Mouse (Mus musculus) forebrain, embryonic 12.5 days (tissue): ENCODE data around the gene Rasip1. TPM values are rescaled to one million over a fixed set of nuclear protein-coding genes. Genes with fewer than 3 reads are reported as not detected.

Source experiments
- ATAC-seq: fragments of 200-750 bp; cut with Nextera tagmentation; 2 replicates; pipeline ENCODE4 v1.8.0; 2017; ENCODE audit warnings: moderate TSS enrichment; ENCODE audit not compliant: low FRiP score
- H3K27ac ChIP-seq: fragments of 300-500 bp; sonication (generic); 2 replicates; pipeline ENCODE4 v1.5.1; 2016; ENCODE audit warnings: mild to moderate bottlenecking
- H3K27me3 ChIP-seq: fragments of 300-500 bp; sonication (generic); 2 replicates; pipeline ENCODE4 v1.6.1; 2016; ENCODE audit warnings: mild to moderate bottlenecking
- H3K36me3 ChIP-seq: fragments of 300-500 bp; sonication (generic); replicated peaks from 2 replicates; pipeline ENCODE4 v1.6.1; 2016; ENCODE audit warnings: mild to moderate bottlenecking
- H3K4me1 ChIP-seq: fragments of 300-500 bp; sonication (generic); 2 replicates; pipeline ENCODE4 v1.6.1; 2016
- H3K4me2 ChIP-seq: fragments of 300-500 bp; sonication (generic); 2 replicates; pipeline ENCODE4 v1.6.1; 2016; ENCODE audit warnings: mild to moderate bottlenecking, moderate library complexity
- H3K4me3 ChIP-seq: fragments of 300-500 bp; sonication (generic); replicated peaks from 2 replicates; pipeline ENCODE4 v1.5.1; 2016; ENCODE audit warnings: mild to moderate bottlenecking
- H3K9ac ChIP-seq: fragments of 300-500 bp; sonication (generic); 2 replicates; pipeline ENCODE4 v1.6.1; 2016; ENCODE audit warnings: mild to moderate bottlenecking
- H3K9me3 ChIP-seq: fragments of 300-500 bp; sonication (generic); 2 replicates; pipeline ENCODE4 v1.6.1; 2016
- WGBS: fragments of 180-500 bp; shearing (Covaris S2); methylation state at CpG from one replicate; pipeline ENCODE4 v1.1.7; 2016; 5-methylcytosine and 5-hydroxymethylcytosine counted together
- polyA plus RNA-seq: library from polyadenylated mRNA; unstranded; fragments of >200 nt; fragmentation: Nextera tagmentation; extraction: Ambion mirVana; gene quantifications from 2 replicates; pipeline ENCODE4 v1.2.1, GENCODE M21; 2016

Gene Rasip1
- polyA plus RNA-seq, 1 experiment from 2014 or later = 8.9 TPM

GRCm38 (mm10) chr7:45598960-45599879 lies 28.1 kb upstream of the Rasip1 start:
- Histone ChIP-seq H3K4me2 (no peak overlapping the region), H3K4me1 (0 out of 2 replicates have a peak, but pooled peaks cover 8% of the 10 kb centered on the region), H3K4me3 (no peak overlapping the region), H3K27ac (no peak overlapping the region), H3K9ac (no peak overlapping the region), H3K36me3 (no peaks in the 10 kb centered on the region), H3K27me3 (no peaks in the 10 kb centered on the region), H3K9me3 (no peaks in the 10 kb centered on the region)
- 48% methylated on average over 18 of the region's 18 CpGs for WGBS
- no peak for ATAC-seq

GRCm38 (mm10) chr7:45605704-45606289 lies 21.5 kb upstream of the Rasip1 start:
- Histone ChIP-seq H3K27ac (no peak overlapping the region), H3K9ac (no peak overlapping the region), H3K4me1 (no peaks in the 10 kb centered on the region), H3K4me3 (no peak overlapping the region), H3K36me3 (no peaks in the 10 kb centered on the region), H3K27me3 (no peaks in the 10 kb centered on the region), H3K4me2 (no peak overlapping the region), H3K9me3 (no peaks in the 10 kb centered on the region)
- ATAC-seq = no peak
- 84% methylated on average over 9 of the region's 9 CpGs for WGBS

- WGBS = 79% methylated on average over 1 of the region's 1 CpGs
- no peak overlapping the region for H3K27ac ChIP-seq
- no peak overlapping the region for H3K4me3 ChIP-seq
- no peak overlapping the region for H3K4me2 ChIP-seq
- H3K27me3 ChIP-seq = no peaks in the 10 kb centered on the region
- no peaks in the 10 kb centered on the region for H3K9me3 ChIP-seq
- H3K36me3 ChIP-seq = no peaks in the 10 kb centered on the region
- no peaks in the 10 kb centered on the region for H3K4me1 ChIP-seq
- no peak for ATAC-seq
- H3K9ac ChIP-seq = no peak overlapping the region
Observed at GRCm38 (mm10) chr7:45609511-45609910, 17.8 kb upstream of the Rasip1 start.

GRCm38 (mm10) chr7:45616277-45616676 lies 11.0 kb upstream of the Rasip1 start:
- Histone ChIP-seq H3K36me3 (no peaks in the 10 kb centered on the region), H3K27me3 (peaks cover 55% of the 10 kb centered on the region), H3K27ac (no peak overlapping the region), H3K4me1 (peaks cover 4% of the 10 kb centered on the region; the same call in 1 of the 2 replicates), H3K9me3 (no peaks in the 10 kb centered on the region), H3K9ac (no peak overlapping the region), H3K4me2 (no peak overlapping the region), H3K4me3 (no peak overlapping the region)
- no peak for ATAC-seq
- WGBS = 22% methylated on average over 6 of the region's 6 CpGs

GRCm38 (mm10) chr7:45617042-45617695 lies 10.1 kb upstream of the Rasip1 start, which contains the start of gene Fut1:
Gene Fut1, plus strand, starts transcription at chr7:45617289.
- WGBS = 7% methylated on average over 31 of the region's 31 CpGs
- Histone ChIP-seq H3K27ac (no peak within 1 kb of the TSS), H3K4me3 (0 out of 2 replicates have a peak within 1 kb of the TSS, but pooled peaks have one; percentile 2), H3K4me2 (no peak within 1 kb of the TSS), H3K27me3 (peaks cover 55% of the 10 kb centered on the region), H3K4me1 (peaks cover 4% of the 10 kb centered on the region; the same call in 1 of the 2 replicates), H3K9me3 (no peaks in the 10 kb centered on the region), H3K9ac (no peak within 1 kb of the TSS), H3K36me3 (no peaks in the 10 kb centered on the region)
- ATAC-seq = no peak

GRCm38 (mm10) chr7:45618316-45618715 lies 9.0 kb upstream of the Rasip1 start:
- Histone ChIP-seq H3K4me1 (peaks cover 4% of the 10 kb centered on the region; the same call in 1 of the 2 replicates), H3K27ac (no peak overlapping the region), H3K36me3 (no peaks in the 10 kb centered on the region), H3K27me3 (peaks cover 55% of the 10 kb centered on the region), H3K9me3 (no peaks in the 10 kb centered on the region), H3K4me2 (no peak overlapping the region), H3K4me3 (no peak overlapping the region), H3K9ac (no peak overlapping the region)
- 78% methylated on average over 5 of the region's 5 CpGs for WGBS
- ATAC-seq = no peak

GRCm38 (mm10) chr7:45619592-45619991 lies 7.7 kb upstream of the Rasip1 start:
- no peak for ATAC-seq
- Histone ChIP-seq H3K4me2 (no peak overlapping the region), H3K9me3 (no peaks in the 10 kb centered on the region), H3K27ac (no peak overlapping the region), H3K4me1 (peaks cover 4% of the 10 kb centered on the region; the same call in 1 of the 2 replicates), H3K36me3 (no peaks in the 10 kb centered on the region), H3K27me3 (peaks cover 55% of the 10 kb centered on the region), H3K4me3 (no peak overlapping the region), H3K9ac (no peak overlapping the region)
- WGBS = 90% methylated on average over 5 of the region's 5 CpGs

GRCm38 (mm10) chr7:45621443-45621842 lies 5.8 kb upstream of the Rasip1 start, which contains the start of gene Izumo1:
Gene Izumo1, plus strand, starts transcription at chr7:45621811.
- H3K4me3 ChIP-seq = no peak within 1 kb of the TSS
- 32% methylated on average over 9 of the region's 9 CpGs for WGBS
- no peak within 1 kb of the TSS for H3K9ac ChIP-seq

GRCm38 (mm10) chr7:45623507-45623906 lies 3.8 kb upstream of the Rasip1 start:
- ATAC-seq = no peak
- WGBS = 96% methylated on average over 11 of the region's 11 CpGs
- Histone ChIP-seq H3K36me3 (no peaks in the 10 kb centered on the region), H3K4me1 (peaks cover 8% of the 10 kb centered on the region), H3K27ac (no peak overlapping the region), H3K27me3 (peaks cover 51% of the 10 kb centered on the region), H3K4me3 (no peak overlapping the region), H3K9ac (no peak overlapping the region), H3K9me3 (no peaks in the 10 kb centered on the region), H3K4me2 (no peak overlapping the region)

More at GRCm38 (mm10) chr7:45621443-45621842, 5.8 kb upstream of the Rasip1 start, which contains the start of gene Izumo1:
- no peak for ATAC-seq
- Histone ChIP-seq H3K27me3 (peaks cover 51% of the 10 kb centered on the region), H3K4me2 (no peak within 1 kb of the TSS), H3K9me3 (no peaks in the 10 kb centered on the region), H3K4me1 (peaks cover 4% of the 10 kb centered on the region; the same call in 1 of the 2 replicates), H3K27ac (no peak within 1 kb of the TSS), H3K36me3 (no peaks in the 10 kb centered on the region)

GRCm38 (mm10) chr7:45624718-45625117 lies 2.6 kb upstream of the Rasip1 start:
- no peaks in the 10 kb centered on the region for H3K9me3 ChIP-seq
- no peak overlapping the region for H3K9ac ChIP-seq
- H3K27ac ChIP-seq = no peak overlapping the region
- H3K4me1 ChIP-seq = peaks cover 14% of the 10 kb centered on the region
- H3K27me3 ChIP-seq = peaks cover 50% of the 10 kb centered on the region
- H3K4me3 ChIP-seq = no peak overlapping the region
- ATAC-seq = no peak
- no peak overlapping the region for H3K4me2 ChIP-seq
- WGBS = 87% methylated on average over 3 of the region's 3 CpGs
- H3K36me3 ChIP-seq = no peaks in the 10 kb centered on the region

- Histone ChIP-seq H3K4me3 (no peak overlapping the region), H3K9me3 (no peaks in the 10 kb centered on the region), H3K9ac (no peak overlapping the region), H3K4me2 (no peak overlapping the region), H3K36me3 (no peaks in the 10 kb centered on the region), H3K4me1 (peaks cover 14% of the 10 kb centered on the region), H3K27ac (no peak overlapping the region), H3K27me3 (peaks cover 51% of the 10 kb centered on the region)
- WGBS = 90% methylated on average over 8 of the region's 8 CpGs
- ATAC-seq = no peak
Observed at GRCm38 (mm10) chr7:45625481-45625880, 1.8 kb upstream of the Rasip1 start.

- Histone ChIP-seq H3K36me3 (no peaks in the 10 kb centered on the region), H3K27me3 (peaks cover 59% of the 10 kb centered on the region), H3K4me2 (no peak overlapping the region), H3K4me1 (peaks cover 14% of the 10 kb centered on the region), H3K9me3 (no peaks in the 10 kb centered on the region), H3K27ac (no peak overlapping the region), H3K4me3 (no peak overlapping the region), H3K9ac (no peak overlapping the region)
- ATAC-seq = no peak
- 93% methylated on average over 7 of the region's 7 CpGs for WGBS
Observed at GRCm38 (mm10) chr7:45626571-45627076, 664 bp upstream of the Rasip1 start.
